Mouse (Mus musculus): ENCODE results near the gene Meltf.

DNA sequence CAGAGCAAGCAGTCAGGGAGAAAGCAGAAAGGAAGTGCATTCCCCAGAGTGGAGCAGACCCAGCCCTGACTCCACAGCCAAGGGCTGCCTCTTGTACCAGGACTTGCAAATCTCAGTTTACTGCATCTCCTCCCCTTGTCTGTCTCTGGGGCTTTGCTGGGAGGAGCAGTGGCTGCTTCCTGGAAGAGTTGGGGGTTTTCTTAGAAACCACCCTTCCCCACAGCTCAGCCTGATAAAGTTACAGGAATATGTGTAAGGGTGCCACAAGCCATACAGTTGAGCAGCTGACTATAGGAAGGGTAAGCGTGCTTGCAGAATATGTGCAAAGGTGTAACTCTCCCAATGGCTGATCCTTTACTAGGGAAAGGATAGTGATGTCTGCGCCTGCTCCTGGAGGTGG, 62.0 kb downstream of the Meltf start:
- TF ChIP-seq CTCF (IDR thresholded peaks at IDR 0.05; ENCODE audit: insufficient read depth, low read length) (no peak), POLR2A (IDR thresholded peaks at IDR 0.05; ENCODE audit: borderline replicate concordance, extremely low read depth, low read depth, low read length) (no peak)

All from lung, adult 2 months (tissue).